Comparison of ENCODE assay signal across 27 mouse cellular contexts in the genomic region with DNA sequence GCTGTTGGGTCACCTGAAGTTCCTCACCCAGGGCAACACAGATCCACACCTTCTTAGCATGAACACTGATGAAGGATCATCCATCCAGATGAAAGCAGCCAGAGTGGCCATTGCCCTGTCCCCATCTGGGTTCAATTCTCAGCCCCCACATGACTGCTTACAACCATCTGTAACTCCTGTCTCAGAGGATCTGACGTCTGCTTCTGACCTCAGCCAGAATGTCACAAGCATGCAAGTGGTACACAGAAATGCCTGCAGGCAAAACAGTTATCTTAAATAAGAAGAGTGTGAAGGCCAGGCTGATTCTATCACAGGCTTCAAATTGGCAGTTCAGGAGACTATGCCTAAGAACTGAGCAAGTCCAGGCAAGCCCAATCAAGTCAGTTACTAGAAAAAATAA.
"Had no signal": no experiment of that assay in that cellular context is flagged by ENCODE, and none has a peak within 500 bp of the region (broad histone marks: within the 10 kb centered on the region; RNA-seq: fewer than 3 reads in every experiment).

No protein-coding gene starts in this region.

- H3K9ac ChIP-seq: embryonic facial prominence, embryonic 12.5 days; embryonic facial prominence, embryonic 13.5 days; embryonic facial prominence, embryonic 15.5 days; forebrain, embryonic 12.5 days; forebrain, embryonic 13.5 days; forebrain, embryonic 15.5 days; forebrain, postnatal 0 days had no signal

- H3K9me3 ChIP-seq: embryonic facial prominence, embryonic 12.5 days; embryonic facial prominence, embryonic 13.5 days; embryonic facial prominence, embryonic 15.5 days; forebrain, embryonic 10.5 days; forebrain, embryonic 12.5 days; forebrain, embryonic 13.5 days; forebrain, embryonic 15.5 days; heart, embryonic 10.5 days had no signal

- DNase-seq: cerebellum, adult 9-10 months; cerebellum, adult 9-11 months; cerebellum, postnatal 10 days; cerebellum, postnatal 14 days; cerebellum, postnatal 25 days; cerebellum, postnatal 36 days; embryo, embryonic 11 days; forebrain, postnatal 0 days; gastrocnemius, adult 2 months; gastrocnemius, postnatal 10 days; gastrocnemius, postnatal 14 days; gastrocnemius, postnatal 25 days; gastrocnemius, postnatal 36 days; heart, adult 11 months; heart, adult 18-20 months; heart, adult 2 months had no signal

- H3K36me3 ChIP-seq: embryonic facial prominence, embryonic 12.5 days; embryonic facial prominence, embryonic 13.5 days; embryonic facial prominence, embryonic 15.5 days; forebrain, embryonic 10.5 days; forebrain, embryonic 12.5 days; forebrain, embryonic 15.5 days; heart, embryonic 10.5 days had no signal

- H3K4me2 ChIP-seq: embryonic facial prominence, embryonic 12.5 days; embryonic facial prominence, embryonic 13.5 days; embryonic facial prominence, embryonic 15.5 days; forebrain, embryonic 12.5 days; forebrain, embryonic 13.5 days; forebrain, embryonic 15.5 days had no signal

- H3K27ac ChIP-seq: embryonic facial prominence, embryonic 12.5 days; embryonic facial prominence, embryonic 13.5 days; embryonic facial prominence, embryonic 15.5 days; forebrain, embryonic 10.5 days; forebrain, embryonic 12.5 days; forebrain, embryonic 13.5 days; forebrain, embryonic 15.5 days; gastrocnemius, adult 2 months; heart, adult 2 months; heart, embryonic 10.5 days had no signal

- H3K27me3 ChIP-seq: embryonic facial prominence, embryonic 12.5 days; embryonic facial prominence, embryonic 13.5 days; embryonic facial prominence, embryonic 15.5 days; forebrain, embryonic 12.5 days; forebrain, embryonic 13.5 days; forebrain, embryonic 15.5 days had no signal

- H3K4me3 ChIP-seq: embryonic facial prominence, embryonic 12.5 days; embryonic facial prominence, embryonic 13.5 days; embryonic facial prominence, embryonic 15.5 days; erythroblast, embryonic 14.5 days; forebrain, embryonic 10.5 days; forebrain, embryonic 12.5 days; forebrain, embryonic 13.5 days; forebrain, embryonic 15.5 days; gastrocnemius, adult 2 months; heart, adult 2 months; heart, embryonic 10.5 days had no signal

- ATAC-seq: forebrain, embryonic 13.5 days; forebrain, embryonic 14.5 days; forebrain, embryonic 15.5 days; forebrain, embryonic 16.5 days; forebrain, postnatal 0 days had no signal
